In the genomic region with DNA sequence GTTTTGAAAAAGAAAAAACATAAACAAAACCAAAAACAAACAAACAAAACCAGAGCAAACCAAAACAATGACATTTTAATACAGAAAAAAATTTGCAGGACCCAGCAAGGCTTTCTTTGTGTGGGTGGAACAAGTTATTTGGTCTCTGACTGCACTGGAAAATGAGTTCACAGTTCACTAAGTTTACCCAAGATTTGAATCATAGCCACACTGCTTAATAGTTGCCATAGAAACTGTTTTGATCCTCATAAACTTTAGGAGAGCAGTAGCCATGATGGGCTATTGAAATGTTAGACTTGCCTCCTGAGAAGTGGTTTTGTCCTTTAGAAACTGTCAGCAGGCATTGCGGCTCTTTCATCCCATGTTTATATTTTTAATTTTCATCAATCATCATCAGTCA, we compare ENCODE assay signal across 26 mouse cellular contexts. TPM values are rescaled to one million over a fixed set of nuclear protein-coding genes. Genes with fewer than 3 reads are reported as not detected.
A peak's percentile ranks its signal among the peaks of the same experiment; 100 is the strongest.
DNase-seq lines count a peak whose midpoint lies in the region; ATAC-seq and TF ChIP-seq lines count a peak whose summit lies in the region.
"Had no signal": no experiment of that assay in that cellular context is flagged by ENCODE, and none has a peak within 500 bp of the region (broad histone marks: within the 10 kb centered on the region; RNA-seq: fewer than 3 reads in every experiment).

No protein-coding gene starts in this region.

- no peaks in the 10 kb centered on the region for H3K9me3 ChIP-seq in hindbrain, embryonic 15.5 days
- no peaks in the 10 kb centered on the region for H3K9me3 ChIP-seq in hindbrain, embryonic 16.5 days (ENCODE audit: control insufficient read depth, low read length)
- no peaks in the 10 kb centered on the region for H3K9me3 ChIP-seq in midbrain, postnatal 0 days (ENCODE audit: low read length)
- H3K9me3 ChIP-seq in midbrain, embryonic 13.5 days: no peaks in the 10 kb centered on the region
- no peaks in the 10 kb centered on the region for H3K9me3 ChIP-seq in heart, embryonic 12.5 days (replicated peaks)
- H3K9me3 ChIP-seq: embryonic facial prominence, embryonic 15.5 days; limb, embryonic 13.5 days; liver, embryonic 15.5 days; midbrain, embryonic 10.5 days; neural tube, embryonic 12.5 days; stomach, embryonic 15.5 days had no signal

- no peak for ATAC-seq in hindbrain, embryonic 15.5 days (ENCODE audit: low FRiP score, low read depth)
- ATAC-seq in hindbrain, embryonic 16.5 days: no peak
- ATAC-seq in midbrain, postnatal 0 days (ENCODE audit: low FRiP score): no peak
- ATAC-seq in midbrain, embryonic 13.5 days: no peak
- peak; percentile 60 for ATAC-seq in Patski
- no peak for ATAC-seq in heart, embryonic 12.5 days (ENCODE audit: insufficient number of reproducible peaks, low FRiP score)
- ATAC-seq: activated CD4-positive, CD25-positive, alpha-beta regulatory T cell, adult 4 months had no signal

- peak overlapping the region; percentile 38; the same call in 1 of the 2 replicates for H3K27ac ChIP-seq in hindbrain, embryonic 15.5 days (replicated peaks)
- no peak overlapping the region for H3K27ac ChIP-seq in hindbrain, embryonic 16.5 days (ENCODE audit: low read depth, low read length)
- no peak overlapping the region for H3K27ac ChIP-seq in midbrain, postnatal 0 days (ENCODE audit: low read depth, low read length)
- H3K27ac ChIP-seq in midbrain, embryonic 13.5 days: no peak overlapping the region
- H3K27ac ChIP-seq in heart, embryonic 12.5 days (ENCODE audit: poor library complexity, severe bottlenecking): no peak overlapping the region
- H3K27ac ChIP-seq: embryonic facial prominence, embryonic 15.5 days; limb, embryonic 13.5 days; liver, embryonic 15.5 days; midbrain, embryonic 10.5 days; neural tube, embryonic 12.5 days; stomach, embryonic 15.5 days had no signal

- H3K4me2 ChIP-seq in hindbrain, embryonic 15.5 days: no peak overlapping the region
- H3K4me2 ChIP-seq in hindbrain, embryonic 16.5 days (ENCODE audit: low read length): no peak overlapping the region
- H3K4me2 ChIP-seq in midbrain, postnatal 0 days (ENCODE audit: low read depth, low read length, poor library complexity, severe bottlenecking): no peak overlapping the region
- no peak overlapping the region for H3K4me2 ChIP-seq in midbrain, embryonic 13.5 days (replicated peaks)
- H3K4me2 ChIP-seq in heart, embryonic 12.5 days: no peak overlapping the region
- H3K4me2 ChIP-seq: embryonic facial prominence, embryonic 15.5 days; limb, embryonic 13.5 days; liver, embryonic 15.5 days; neural tube, embryonic 12.5 days; stomach, embryonic 15.5 days had no signal

- H3K36me3 ChIP-seq in hindbrain, embryonic 15.5 days: no peaks in the 10 kb centered on the region
- H3K36me3 ChIP-seq in hindbrain, embryonic 16.5 days (ENCODE audit: control insufficient read depth, insufficient read depth, low read length): no peaks in the 10 kb centered on the region
- H3K36me3 ChIP-seq in midbrain, postnatal 0 days (ENCODE audit: insufficient read depth, low read length): no peaks in the 10 kb centered on the region
- H3K36me3 ChIP-seq in midbrain, embryonic 13.5 days: no peaks in the 10 kb centered on the region
- peaks cover 11% of the 10 kb centered on the region for H3K36me3 ChIP-seq in heart, embryonic 12.5 days
- H3K36me3 ChIP-seq: embryonic facial prominence, embryonic 15.5 days; liver, embryonic 15.5 days; midbrain, embryonic 10.5 days; neural tube, embryonic 12.5 days; stomach, embryonic 15.5 days had no signal

- no peak overlapping the region for H3K4me3 ChIP-seq in hindbrain, embryonic 15.5 days
- no peak overlapping the region for H3K4me3 ChIP-seq in hindbrain, embryonic 16.5 days (ENCODE audit: low read length)
- no peak overlapping the region for H3K4me3 ChIP-seq in midbrain, postnatal 0 days (ENCODE audit: low read depth, low read length)
- H3K4me3 ChIP-seq in midbrain, embryonic 13.5 days (replicated peaks): no peak overlapping the region
- no peak overlapping the region for H3K4me3 ChIP-seq in heart, embryonic 12.5 days
- H3K4me3 ChIP-seq: embryonic facial prominence, embryonic 15.5 days; limb, embryonic 13.5 days; liver, embryonic 15.5 days; midbrain, embryonic 10.5 days; neural tube, embryonic 12.5 days; stomach, embryonic 15.5 days had no signal

- CTCF ChIA-PET in Patski (lab: Charles Lee): no interaction called here

- POLR2A ChIA-PET in Patski (lab: Charles Lee): no interaction called here

- H3K4me1 ChIP-seq in hindbrain, embryonic 15.5 days (replicated peaks): peaks cover 33% of the 10 kb centered on the region
- peaks cover 10% of the 10 kb centered on the region for H3K4me1 ChIP-seq in hindbrain, embryonic 16.5 days (ENCODE audit: control insufficient read depth, insufficient read depth, low read depth, low read length)
- H3K4me1 ChIP-seq in midbrain, postnatal 0 days (ENCODE audit: insufficient read depth, low read length): no peaks in the 10 kb centered on the region; the same call in 1 of the 2 replicates
- H3K4me1 ChIP-seq in midbrain, embryonic 13.5 days (replicated peaks): peaks cover 29% of the 10 kb centered on the region
- peaks cover 23% of the 10 kb centered on the region for H3K4me1 ChIP-seq in heart, embryonic 12.5 days (replicated peaks)
- H3K4me1 ChIP-seq: stomach, embryonic 15.5 days had no signal

- WGBS in hindbrain, embryonic 15.5 days: 31% methylated on average over 1 of the region's 1 CpGs
- 46% methylated on average over 1 of the region's 1 CpGs for WGBS in hindbrain, embryonic 16.5 days
- WGBS in midbrain, postnatal 0 days: 78% methylated on average over 1 of the region's 1 CpGs
- WGBS in midbrain, embryonic 13.5 days: 75% methylated on average over 1 of the region's 1 CpGs
- WGBS in heart, embryonic 12.5 days: 94% methylated on average over 1 of the region's 1 CpGs

- in situ Hi-C loops in Patski (cut with MboI; ENCODE audit: low pct_unique_long_range_greater_than_20kb): no loop called here

- H3K9ac ChIP-seq in hindbrain, embryonic 15.5 days: no peak overlapping the region
- no peak overlapping the region for H3K9ac ChIP-seq in hindbrain, embryonic 16.5 days (ENCODE audit: low read depth, low read length)
- no peak overlapping the region for H3K9ac ChIP-seq in midbrain, postnatal 0 days (replicated peaks; ENCODE audit: low read length, poor library complexity, severe bottlenecking)
- no peak overlapping the region for H3K9ac ChIP-seq in midbrain, embryonic 13.5 days (replicated peaks)
- no peak overlapping the region for H3K9ac ChIP-seq in heart, embryonic 12.5 days
- H3K9ac ChIP-seq: embryonic facial prominence, embryonic 15.5 days; limb, embryonic 13.5 days; liver, embryonic 15.5 days; neural tube, embryonic 12.5 days; stomach, embryonic 15.5 days had no signal

- TF ChIP-seq CTCF in midbrain, postnatal 0 days (IDR thresholded peaks at IDR 0.05): no peak
- no peak for TF ChIP-seq CTCF in Patski (IDR thresholded peaks at IDR 0.05)

- no peaks in the 10 kb centered on the region for H3K27me3 ChIP-seq in hindbrain, embryonic 15.5 days
- H3K27me3 ChIP-seq in hindbrain, embryonic 16.5 days (replicated peaks; ENCODE audit: control insufficient read depth, insufficient read depth, low read length): no peaks in the 10 kb centered on the region
- no peaks in the 10 kb centered on the region for H3K27me3 ChIP-seq in midbrain, postnatal 0 days (ENCODE audit: insufficient read depth, low read length)
- no peaks in the 10 kb centered on the region for H3K27me3 ChIP-seq in midbrain, embryonic 13.5 days
- no peaks in the 10 kb centered on the region for H3K27me3 ChIP-seq in Patski
- no peaks in the 10 kb centered on the region for H3K27me3 ChIP-seq in heart, embryonic 12.5 days (replicated peaks)
- H3K27me3 ChIP-seq: embryonic facial prominence, embryonic 15.5 days; limb, embryonic 13.5 days; liver, embryonic 15.5 days; neural tube, embryonic 12.5 days; stomach, embryonic 15.5 days had no signal

- peak; percentile 49 for DNase-seq in midbrain, postnatal 0 days (ENCODE audit: low spot score)
- DNase-seq in Patski (ENCODE audit: low read depth, low spot score): no peak
- no peak for DNase-seq in gastrocnemius, adult 8-10 months (ENCODE audit: low spot score in 2 of 2)
- DNase-seq: adrenal gland, postnatal 25 days; B cell, adult 2 months; cerebellum, adult 2 months; cerebellum, postnatal 36 days; gastrocnemius, postnatal 10 days; heart, adult 18-20 months; heart, postnatal 36 days; kidney, adult 11 months; layer of hippocampus, postnatal 36 days; right cerebral cortex, postnatal 14 days; thymus, adult 18-20 months; thymus, postnatal 4 days had no signal

RNA-seq across cellular contexts. Expression of a gene that starts 39.9 kb away (rescaled TPM):
- 15.5 and 16.2 TPM in 2 replicates for polyA plus RNA-seq in hindbrain, embryonic 15.5 days (2015; fragmentation: Nextera tagmentation; extraction: Ambion mirVana)
- polyA plus RNA-seq in hindbrain, embryonic 16.5 days (2015; fragmentation: Nextera tagmentation; extraction: Ambion mirVana): 14.8 and 20.6 TPM in 2 replicates
- total RNA-seq in midbrain, postnatal 0 days (2014; rRNA removed): 21.6 and 25.7 TPM in 2 replicates
- 8.1 and 8.6 TPM in 2 replicates for polyA plus RNA-seq in midbrain, postnatal 0 days (2015; fragmentation: Nextera tagmentation; extraction: Ambion mirVana)
- 9.7 and 11.2 TPM in 2 replicates for polyA plus RNA-seq in midbrain, embryonic 13.5 days (2015; fragmentation: Nextera tagmentation; extraction: Ambion mirVana)
- 255 TPM for polyA plus RNA-seq in Patski (2021)
- polyA plus RNA-seq in heart, embryonic 12.5 days (2016; fragmentation: Nextera tagmentation; extraction: Ambion mirVana): 108 and 115 TPM in 2 replicates
- 10 to 100 TPM; 62.2 to 64.9 (median 63.9) TPM for total RNA-seq in gastrocnemius, adult 8-10 months (2022)
